8 mouse cellular contexts compared by ENCODE assay signal in genomic region chr5:124578633-124579317, GRCm38 (mm10). TPM values are rescaled to one million over a fixed set of nuclear protein-coding genes. Genes with fewer than 3 reads are reported as not detected.
DNase-seq lines count a peak whose midpoint lies in the region; ATAC-seq and TF ChIP-seq lines count a peak whose summit lies in the region.

Eif2b1 (minus strand) TSS chr5:124579131.
Gtf2h3 (plus strand) TSS chr5:124579140.

- H3K4me2 ChIP-seq in embryonic facial prominence, embryonic 15.5 days (replicated peaks) = peak within 1 kb of the TSS; percentile 85
- peak within 1 kb of the TSS; percentile 57 for H3K4me2 ChIP-seq in limb, embryonic 14.5 days (replicated peaks; ENCODE audit: low read depth, low read length, severe bottlenecking)
- H3K4me2 ChIP-seq in midbrain, postnatal 0 days (ENCODE audit: low read depth, low read length, poor library complexity, severe bottlenecking) = peak within 1 kb of the TSS; percentile 89

- peak; percentile 94; the same call in 1 of the 2 replicates for TF ChIP-seq POLR2A in bone marrow, adult 2 months (IDR thresholded peaks at IDR 0.05; ENCODE audit: borderline replicate concordance, control insufficient read depth, low read depth, low read length)
- peak; percentile 81; the same call in 1 of the 2 replicates for TF ChIP-seq POLR2A in limb, embryonic 14.5 days (IDR thresholded peaks at IDR 0.05; ENCODE audit: borderline replicate concordance, extremely low read depth, insufficient read depth, insufficient read length)

- no peaks in the 10 kb centered on the region; the same call in 1 of the 2 replicates for H3K4me1 ChIP-seq in bone marrow, adult 2 months (ENCODE audit: control insufficient read depth, insufficient read depth, low read length)
- H3K4me1 ChIP-seq in embryonic facial prominence, embryonic 15.5 days = peaks cover 22% of the 10 kb centered on the region
- peaks cover 9% of the 10 kb centered on the region; the same call in 1 of the 2 replicates for H3K4me1 ChIP-seq in limb, embryonic 14.5 days (ENCODE audit: control insufficient read depth, insufficient read depth, low read length)
- peaks cover 11% of the 10 kb centered on the region for H3K4me1 ChIP-seq in midbrain, postnatal 0 days (ENCODE audit: insufficient read depth, low read length)

- peak within 1 kb of the TSS; percentile 82 for H3K4me3 ChIP-seq in bone marrow, adult 2 months (replicated peaks; ENCODE audit: control insufficient read depth, low read depth, low read length)
- H3K4me3 ChIP-seq in embryonic facial prominence, embryonic 15.5 days (replicated peaks) = peak within 1 kb of the TSS; percentile 84
- peak within 1 kb of the TSS; percentile 65 for H3K4me3 ChIP-seq in limb, embryonic 14.5 days (replicated peaks; ENCODE audit: low read length)
- peak within 1 kb of the TSS; percentile 71 for H3K4me3 ChIP-seq in midbrain, postnatal 0 days (ENCODE audit: low read depth, low read length)

- DNase-seq in 416B (ENCODE audit: low read depth) = peak; percentile 94
- peak; percentile 91 for DNase-seq in heart, adult 8-10 months (ENCODE audit: low spot score)
- peak; percentile 92 for DNase-seq in kidney, adult 9 months
- DNase-seq in limb, embryonic 14.5 days (ENCODE audit: low spot score) = peak; percentile 92
- peak; percentile 96 for DNase-seq in midbrain, postnatal 0 days (ENCODE audit: low spot score)
- peak; percentile 80 to 93 for DNase-seq in spleen, postnatal 14 days (ENCODE audit: low spot score in 2 of 2)

- no peaks in the 10 kb centered on the region for H3K27me3 ChIP-seq in embryonic facial prominence, embryonic 15.5 days
- no peaks in the 10 kb centered on the region for H3K27me3 ChIP-seq in limb, embryonic 14.5 days (ENCODE audit: control insufficient read depth, insufficient read depth, low read length)
- H3K27me3 ChIP-seq in midbrain, postnatal 0 days (ENCODE audit: insufficient read depth, low read length) = no peaks in the 10 kb centered on the region

- TF ChIP-seq CTCF in bone marrow, adult 2 months (IDR thresholded peaks at IDR 0.05; ENCODE audit: control insufficient read depth, insufficient read depth, low read length) = no peak
- peak; percentile 21; the same call in 1 of the 2 replicates for TF ChIP-seq CTCF in midbrain, postnatal 0 days (IDR thresholded peaks at IDR 0.05)

- ATAC-seq in embryonic facial prominence, embryonic 15.5 days (ENCODE audit: insufficient number of reproducible peaks, low FRiP score, low TSS enrichment, low read depth) = peak; percentile 88
- ATAC-seq in limb, embryonic 14.5 days (ENCODE audit: low FRiP score, low read depth) = peak; percentile 92
- peak; percentile 89 for ATAC-seq in midbrain, postnatal 0 days (ENCODE audit: low FRiP score)

- peak within 1 kb of the TSS; percentile 68 for H3K9ac ChIP-seq in embryonic facial prominence, embryonic 15.5 days
- peak within 1 kb of the TSS; percentile 68 for H3K9ac ChIP-seq in limb, embryonic 14.5 days (ENCODE audit: low read depth, low read length, severe bottlenecking)
- H3K9ac ChIP-seq in midbrain, postnatal 0 days (replicated peaks; ENCODE audit: low read length, poor library complexity, severe bottlenecking) = peak within 1 kb of the TSS; percentile 66

- H3K36me3 ChIP-seq in embryonic facial prominence, embryonic 15.5 days = peaks cover 48% of the 10 kb centered on the region
- H3K36me3 ChIP-seq in limb, embryonic 14.5 days (ENCODE audit: control insufficient read depth, insufficient read depth, low read length) = peaks cover 51% of the 10 kb centered on the region
- peaks cover 37% of the 10 kb centered on the region for H3K36me3 ChIP-seq in midbrain, postnatal 0 days (ENCODE audit: insufficient read depth, low read length)

- no peaks in the 10 kb centered on the region for H3K9me3 ChIP-seq in embryonic facial prominence, embryonic 15.5 days (replicated peaks)
- no peaks in the 10 kb centered on the region for H3K9me3 ChIP-seq in limb, embryonic 14.5 days (ENCODE audit: control insufficient read depth, low read length)
- H3K9me3 ChIP-seq in midbrain, postnatal 0 days (ENCODE audit: low read length) = no peaks in the 10 kb centered on the region

- 1% methylated on average over 51 of the region's 51 CpGs for WGBS in bone marrow, adult 2 months
- 1% methylated on average over 51 of the region's 51 CpGs for WGBS in embryonic facial prominence, embryonic 15.5 days
- WGBS in limb, embryonic 14.5 days = 1% methylated on average over 51 of the region's 51 CpGs
- under 1% methylated on average over 51 of the region's 51 CpGs for WGBS in midbrain, postnatal 0 days

- peak within 1 kb of the TSS; percentile 43 for H3K27ac ChIP-seq in bone marrow, adult 2 months (ENCODE audit: control insufficient read depth, insufficient read depth, low read depth, low read length, poor library complexity)
- H3K27ac ChIP-seq in embryonic facial prominence, embryonic 15.5 days (replicated peaks) = 0 out of 2 replicates have a peak within 1 kb of the TSS, but pooled peaks have one; percentile 34
- no peak within 1 kb of the TSS for H3K27ac ChIP-seq in limb, embryonic 14.5 days (replicated peaks; ENCODE audit: low read depth, low read length)
- H3K27ac ChIP-seq in midbrain, postnatal 0 days (ENCODE audit: low read depth, low read length) = peak within 1 kb of the TSS; percentile 62

RNA-seq across cellular contexts. Expression of gene Eif2b1, which starts in this region (rescaled TPM):
- polyA plus RNA-seq in bone marrow, adult 2 months (2011; ENCODE audit: insufficient read depth, insufficient read length, low replicate concordance, missing spikeins) = 14.9 and 16.6 TPM in 2 replicates
- polyA plus RNA-seq in embryonic facial prominence, embryonic 15.5 days (2015; fragmentation: Nextera tagmentation; extraction: Ambion mirVana) = 66.4 and 72.3 TPM in 2 replicates
- total RNA-seq in heart, adult 8-10 months (2022) = 10 to 100 TPM; 22.3 to 29.9 (median 28.5) TPM
- polyA plus RNA-seq in limb, embryonic 14.5 days (2012; rRNA removed) = 37.4 and 42.5 TPM in 2 replicates
- 71.3 and 73.5 TPM in 2 replicates for polyA plus RNA-seq in limb, embryonic 14.5 days (2014; fragmentation: Nextera tagmentation; extraction: Ambion mirVana)
- 38.4 and 40.2 TPM in 2 replicates for total RNA-seq in midbrain, postnatal 0 days (2014; rRNA removed)
- polyA plus RNA-seq in midbrain, postnatal 0 days (2015; fragmentation: Nextera tagmentation; extraction: Ambion mirVana) = 55.2 and 61.9 TPM in 2 replicates

RNA-seq across cellular contexts. Expression of gene Gtf2h3, which starts in this region (rescaled TPM):
- 7.8 and 8.3 TPM in 2 replicates for polyA plus RNA-seq in bone marrow, adult 2 months (2011; ENCODE audit: insufficient read depth, insufficient read length, low replicate concordance, missing spikeins)
- polyA plus RNA-seq in embryonic facial prominence, embryonic 15.5 days (2015; fragmentation: Nextera tagmentation; extraction: Ambion mirVana) = 58.2 and 60.3 TPM in 2 replicates
- total RNA-seq in heart, adult 8-10 months (2022) = 10 to 100 TPM; 17.8 to 21.5 (median 20.1) TPM
- 86.9 and 94.6 TPM in 2 replicates for polyA plus RNA-seq in limb, embryonic 14.5 days (2012; rRNA removed)
- 62.6 and 76.4 TPM in 2 replicates for polyA plus RNA-seq in limb, embryonic 14.5 days (2014; fragmentation: Nextera tagmentation; extraction: Ambion mirVana)
- 26.9 and 30.4 TPM in 2 replicates for total RNA-seq in midbrain, postnatal 0 days (2014; rRNA removed)
- 24.6 and 27.1 TPM in 2 replicates for polyA plus RNA-seq in midbrain, postnatal 0 days (2015; fragmentation: Nextera tagmentation; extraction: Ambion mirVana)
